In genomic region chr8:12127106-12127800, GRCm38 (mm10) we compare ENCODE assay signal across 12 mouse cellular contexts.
A peak's percentile ranks its signal among the peaks of the same experiment; 100 is the strongest.
DNase-seq lines count a peak whose midpoint lies in the region; ATAC-seq and TF ChIP-seq lines count a peak whose summit lies in the region.
"Had no signal": no experiment of that assay in that cellular context is flagged by ENCODE, and none has a peak within 500 bp of the region (broad histone marks: within the 10 kb centered on the region; RNA-seq: fewer than 3 reads in every experiment).

No protein-coding gene starts in this region.

- 5% methylated on average over 14 of the region's 14 CpGs for WGBS in forebrain, embryonic 12.5 days
- WGBS in lung, postnatal 0 days = 21% methylated on average over 14 of the region's 14 CpGs
- WGBS in neural tube, embryonic 14.5 days = 7% methylated on average over 14 of the region's 14 CpGs
- WGBS in kidney, adult 2 months = 37% methylated on average over 14 of the region's 14 CpGs

- peak; percentile 63 for ATAC-seq in forebrain, embryonic 12.5 days (ENCODE audit: low FRiP score)
- ATAC-seq in lung, postnatal 0 days = peak; percentile 68
- ATAC-seq in neural tube, embryonic 14.5 days (ENCODE audit: low read depth) = peak; percentile 38; the same call in 1 of the 2 replicates

- 0 out of 2 replicates have a peak, but pooled peaks cover 5% of the 10 kb centered on the region for H3K9me3 ChIP-seq in forebrain, embryonic 12.5 days
- H3K9me3 ChIP-seq in lung, postnatal 0 days (ENCODE audit: low read length) = no peaks in the 10 kb centered on the region
- H3K9me3 ChIP-seq in neural tube, embryonic 14.5 days (ENCODE audit: control insufficient read depth, low read length) = no peaks in the 10 kb centered on the region
- H3K9me3 ChIP-seq: lung, embryonic 15.5 days had no signal

- 0 out of 2 replicates have a peak, but pooled peaks have one; percentile 12 for TF ChIP-seq EP300 in lung, postnatal 0 days (IDR thresholded peaks at IDR 0.05)

- no peak for TF ChIP-seq CTCF in lung, postnatal 0 days (IDR thresholded peaks at IDR 0.05)
- TF ChIP-seq CTCF in kidney, adult 2 months (conservative IDR thresholded peaks at IDR 0.05; ENCODE audit: insufficient read depth, insufficient read length, low read depth, low read length) = no peak

- peak overlapping the region; percentile 89 for H3K27ac ChIP-seq in forebrain, embryonic 12.5 days
- no peak overlapping the region for H3K27ac ChIP-seq in lung, postnatal 0 days (ENCODE audit: low read length)
- H3K27ac ChIP-seq in neural tube, embryonic 14.5 days (ENCODE audit: low read depth, low read length) = no peak overlapping the region; the same call in 1 of the 2 replicates
- H3K27ac ChIP-seq in kidney, adult 2 months (ENCODE audit: insufficient read depth, low read depth, low read length) = no peak overlapping the region
- H3K27ac ChIP-seq: lung, embryonic 15.5 days had no signal

- H3K4me3 ChIP-seq in forebrain, embryonic 12.5 days (replicated peaks) = no peak overlapping the region
- H3K4me3 ChIP-seq in lung, postnatal 0 days (ENCODE audit: low read depth, low read length) = no peak overlapping the region
- no peak overlapping the region for H3K4me3 ChIP-seq in neural tube, embryonic 14.5 days (ENCODE audit: low read depth, low read length)
- no peak overlapping the region for H3K4me3 ChIP-seq in kidney, adult 2 months (ENCODE audit: insufficient read depth, low read depth, low read length)
- H3K4me3 ChIP-seq: lung, embryonic 15.5 days had no signal

- peaks cover 33% of the 10 kb centered on the region for H3K27me3 ChIP-seq in forebrain, embryonic 12.5 days
- H3K27me3 ChIP-seq in lung, postnatal 0 days (replicated peaks; ENCODE audit: insufficient read depth, low read length) = no peaks in the 10 kb centered on the region
- H3K27me3 ChIP-seq in neural tube, embryonic 14.5 days (ENCODE audit: control insufficient read depth, insufficient read depth, low read length) = peaks cover 9% of the 10 kb centered on the region; the same call in 1 of the 2 replicates
- no peaks in the 10 kb centered on the region for H3K27me3 ChIP-seq in kidney, adult 2 months (replicated peaks; ENCODE audit: control insufficient read depth, insufficient read depth, low read length)

- peak overlapping the region; percentile 34 for H3K4me2 ChIP-seq in forebrain, embryonic 12.5 days
- no peak overlapping the region for H3K4me2 ChIP-seq in lung, postnatal 0 days (replicated peaks; ENCODE audit: low read depth, low read length)
- no peak overlapping the region for H3K4me2 ChIP-seq in neural tube, embryonic 14.5 days (ENCODE audit: low read depth, low read length)
- H3K4me2 ChIP-seq: lung, embryonic 15.5 days had no signal

- no peaks in the 10 kb centered on the region for H3K36me3 ChIP-seq in forebrain, embryonic 12.5 days (replicated peaks)
- H3K36me3 ChIP-seq in lung, postnatal 0 days (ENCODE audit: insufficient read depth, low read length) = no peaks in the 10 kb centered on the region
- H3K36me3 ChIP-seq in neural tube, embryonic 14.5 days (ENCODE audit: control insufficient read depth, insufficient read depth, low read length) = no peaks in the 10 kb centered on the region
- H3K36me3 ChIP-seq in kidney, adult 2 months (ENCODE audit: control insufficient read depth, insufficient read depth, low read length) = no peaks in the 10 kb centered on the region
- H3K36me3 ChIP-seq: lung, embryonic 15.5 days had no signal

- H3K9ac ChIP-seq in forebrain, embryonic 12.5 days = peak overlapping the region; percentile 1; the same call in 1 of the 2 replicates
- no peak overlapping the region for H3K9ac ChIP-seq in lung, postnatal 0 days (replicated peaks; ENCODE audit: low read depth)
- no peak overlapping the region for H3K9ac ChIP-seq in neural tube, embryonic 14.5 days (replicated peaks; ENCODE audit: low read depth, low read length)
- H3K9ac ChIP-seq: lung, embryonic 15.5 days had no signal

- DNase-seq in left cerebral cortex, postnatal 10 days (ENCODE audit: extremely low spot score in 1 of 2, low spot score in 2 of 2) = peak; percentile 27 to 41
- DNase-seq in left cerebral cortex, adult 11 months (ENCODE audit: low spot score) = no peak
- DNase-seq in lung, postnatal 0 days (ENCODE audit: low spot score) = peak; percentile 25
- DNase-seq in urinary bladder, adult 2 months (ENCODE audit: low spot score) = no peak
- no peak for DNase-seq in kidney, adult 2 months
- no peak for DNase-seq in urinary bladder, postnatal 25 days (ENCODE audit: low spot score)
- DNase-seq: cerebellum, adult 11 months; heart, postnatal 10 days; thymus, adult 18-20 months had no signal

- peaks cover 36% of the 10 kb centered on the region for H3K4me1 ChIP-seq in forebrain, embryonic 12.5 days
- H3K4me1 ChIP-seq in lung, postnatal 0 days (ENCODE audit: insufficient read depth, low read depth, low read length) = no peaks in the 10 kb centered on the region
- peaks cover 24% of the 10 kb centered on the region for H3K4me1 ChIP-seq in neural tube, embryonic 14.5 days (ENCODE audit: control insufficient read depth, insufficient read depth, low read length)
- H3K4me1 ChIP-seq in kidney, adult 2 months (ENCODE audit: control insufficient read depth, insufficient read depth, low read length) = no peaks in the 10 kb centered on the region

- TF ChIP-seq POLR2A in kidney, adult 2 months (IDR thresholded peaks at IDR 0.05; ENCODE audit: low read depth, low read length) = no peak

- intact Hi-C loops in left cerebral cortex, postnatal 10 days (cut with DNase I) = no loop called here

Comparison
In these comparisons a context has a peak if more than half of its experiments do, and no peak if none do; other contexts are left out.
1. DNase-seq: peak in left cerebral cortex, postnatal 10 days (2 of 2) and lung, postnatal 0 days (single experiment); none in left cerebral cortex, adult 11 months (single experiment), urinary bladder, adult 2 months (single experiment), kidney, adult 2 months (single experiment) and urinary bladder, postnatal 25 days (single experiment).
2. Peak in every context shown above with its lines, with median percentiles within 50 percentile points of each other: ATAC-seq.